Mouse (Mus musculus) cerebellum, adult 18-20 months (tissue): ENCODE data around the gene Hnrnph3.

Source experiments
- DNase-seq, 2 experiments: peaks; one replicate each; pipeline ENCODE4 v3.0.0; 2021

Gene Hnrnph3

GRCm38 (mm10) chr10:62984072-62984471, 39.9 kb downstream of the Hnrnph3 start:
- DNase-seq: no peak

DNA sequence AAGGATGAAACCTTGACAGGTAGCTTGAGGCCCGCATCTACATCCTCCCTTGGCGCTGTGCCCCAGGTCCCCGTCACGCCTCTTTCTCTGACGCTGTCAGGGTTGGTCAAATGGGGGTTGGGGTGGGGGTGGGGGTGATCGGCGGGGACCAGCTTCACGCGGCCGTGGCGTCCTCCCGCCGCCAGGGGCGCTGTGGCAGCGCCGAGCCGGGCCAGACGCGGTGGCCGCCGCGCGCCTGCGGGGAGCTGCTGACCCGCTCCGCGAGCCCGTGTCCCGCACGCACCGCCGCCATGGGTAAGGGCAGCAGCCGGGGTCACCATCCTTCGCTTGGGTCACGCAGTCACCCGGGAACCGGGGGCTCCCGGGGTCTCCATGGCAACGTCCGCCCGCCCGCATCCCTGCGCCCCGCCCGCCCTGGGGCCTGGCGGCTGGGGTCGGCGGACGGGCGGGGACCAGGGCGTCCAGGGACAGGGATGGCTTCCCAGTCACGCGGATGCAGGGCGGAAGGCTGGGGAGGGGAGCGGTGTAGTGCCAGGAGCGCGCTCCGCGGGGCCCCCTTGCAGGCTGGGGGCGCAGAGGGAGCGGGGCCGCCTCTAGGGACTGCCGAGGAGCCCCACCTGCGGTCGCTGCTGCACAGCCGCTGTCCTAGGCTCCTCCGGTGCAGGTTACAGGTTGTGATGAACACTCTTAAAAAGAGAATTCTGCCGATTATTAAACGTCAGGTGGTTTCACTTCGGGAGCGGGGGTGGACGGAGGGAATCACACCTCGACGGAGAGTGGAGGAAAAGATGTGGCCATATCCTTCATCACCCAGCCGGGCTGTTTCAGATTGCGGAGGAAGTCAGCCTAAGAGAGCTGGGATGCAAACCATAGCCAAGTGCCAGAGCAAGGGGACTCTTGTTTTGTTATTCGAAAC, 43.7 kb downstream of the Hnrnph3 start, which contains the start of gene Rufy2:
Gene Rufy2 (plus strand): TSS at position 185 of the 916 bp plus-strand sequence.
- DNase-seq: peak; percentile 96 to 98

GRCm38 (mm10) chr10:62979667-62980038, 44.4 kb downstream of the Hnrnph3 start:
- no peak for DNase-seq

DNA sequence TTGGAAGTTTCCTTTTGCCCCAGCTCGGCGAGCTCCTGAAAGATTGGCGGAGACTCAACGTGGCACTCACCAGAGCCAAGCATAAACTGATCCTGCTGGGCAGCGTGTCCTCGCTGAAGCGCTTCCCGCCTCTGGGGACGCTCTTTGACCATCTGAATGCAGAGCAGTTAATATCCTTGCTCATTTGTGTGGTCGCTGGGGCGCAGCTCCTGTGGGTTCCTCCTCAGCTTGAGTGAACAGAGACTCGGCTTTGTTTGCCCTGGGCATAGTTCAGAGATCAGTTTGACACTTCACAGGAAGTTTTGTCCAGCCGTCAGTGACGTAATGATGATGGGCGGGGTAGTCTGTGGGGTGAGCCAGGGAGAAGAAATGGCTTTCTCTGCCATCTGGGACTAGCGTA, 52.2 kb downstream of the Hnrnph3 start:
- DNase-seq: peak; percentile 55 to 60

DNA sequence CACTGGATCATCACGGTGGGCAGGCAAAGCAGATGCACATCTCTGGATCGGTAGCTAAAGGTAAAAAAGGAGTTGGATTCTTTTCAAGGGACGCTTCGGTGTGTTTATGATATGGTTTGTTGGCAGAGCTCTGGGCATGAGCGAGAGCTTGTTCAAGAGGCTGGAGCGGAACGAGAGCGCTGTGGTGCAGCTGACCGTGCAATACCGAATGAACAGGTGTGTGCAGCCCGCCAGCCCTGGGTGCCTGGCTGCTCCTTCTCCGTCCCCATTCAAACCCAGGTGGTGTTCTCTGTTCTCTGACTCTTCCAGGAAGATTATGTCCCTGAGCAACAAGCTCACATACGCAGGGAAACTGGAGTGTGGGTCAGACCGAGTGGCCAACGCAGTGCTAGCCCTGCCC, 57.7 kb downstream of the Hnrnph3 start:
- peak; percentile 35 to 39 for DNase-seq

DNA sequence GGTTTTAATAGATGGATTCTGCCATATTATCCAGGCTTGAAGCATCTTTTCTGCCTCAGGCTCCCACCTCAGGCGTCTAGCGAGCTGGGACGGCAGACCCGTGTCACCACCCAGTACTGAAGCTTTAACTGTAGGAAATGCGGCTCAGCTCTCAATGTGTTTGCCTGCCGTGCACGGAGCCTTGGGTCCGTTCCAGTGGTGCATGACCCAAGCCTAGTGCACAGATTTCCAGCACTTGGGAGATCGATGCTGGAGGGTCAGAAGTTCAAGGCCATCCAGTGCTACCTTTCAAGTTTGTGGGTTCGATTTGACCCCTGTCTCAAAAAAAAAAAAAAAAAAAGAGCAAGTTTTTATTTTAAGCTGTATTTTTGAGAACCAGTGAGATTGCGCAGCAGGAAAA, 58.2 kb downstream of the Hnrnph3 start:
- no peak for DNase-seq
